Mouse (Mus musculus) kidney, postnatal 25 days (tissue): ENCODE results near the gene Hist1h2be.
A peak's percentile ranks its signal among the peaks of the same experiment; 100 is the strongest.
"Not testable (repeated sequence)": the region's sequence is repeated elsewhere in the genome, so short reads cannot be mapped to it uniquely, and the experiment has no call there.

Experiments
- DNase-seq, 2 experiments: peaks; one replicate each; pipeline ENCODE4 v3.0.0; 2021; ENCODE audit warnings: mixed read lengths in 2 of 2

Hist1h2be gene

GRCm38 (mm10) chr13:23572218-23573033, 48.5 kb downstream of the Hist1h2be start:
- no peak for DNase-seq

GRCm38 (mm10) chr13:23571504-23572217, 49.3 kb downstream of the Hist1h2be start:
- DNase-seq: not testable (repeated sequence)

DNA sequence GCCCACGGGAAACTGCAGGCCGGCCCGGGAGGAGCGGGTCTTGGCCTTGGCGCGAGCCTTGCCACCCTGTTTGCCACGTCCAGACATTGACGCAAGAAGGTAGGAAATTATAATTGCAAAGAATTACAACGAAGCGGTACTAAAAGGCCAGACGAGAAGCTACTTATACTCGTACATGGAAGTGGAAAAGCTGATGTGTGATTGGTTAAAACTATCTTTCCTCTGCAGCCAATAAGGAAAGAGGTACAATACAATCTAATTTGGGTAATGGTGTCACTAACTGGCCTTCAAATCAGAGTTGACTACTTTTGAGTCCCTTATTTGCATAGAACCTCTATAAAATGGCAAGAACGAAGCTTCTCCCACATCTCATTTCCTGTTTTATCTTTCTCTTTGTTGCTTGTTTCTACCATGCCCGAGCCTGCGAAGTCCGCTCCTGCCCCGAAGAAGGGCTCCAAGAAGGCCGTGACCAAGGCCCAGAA, 49.9 kb downstream of the Hist1h2be start, which contains the start of the genes Hist1h2ae and Hist1h2bg:
Hist1h2ae (minus strand) TSS at position 199 of the 482 bp plus-strand sequence.
Hist1h2bg (plus strand) TSS at position 375 of the 482 bp plus-strand sequence.
- peak in 1 of 2 experiments; percentile 60 for DNase-seq

DNA sequence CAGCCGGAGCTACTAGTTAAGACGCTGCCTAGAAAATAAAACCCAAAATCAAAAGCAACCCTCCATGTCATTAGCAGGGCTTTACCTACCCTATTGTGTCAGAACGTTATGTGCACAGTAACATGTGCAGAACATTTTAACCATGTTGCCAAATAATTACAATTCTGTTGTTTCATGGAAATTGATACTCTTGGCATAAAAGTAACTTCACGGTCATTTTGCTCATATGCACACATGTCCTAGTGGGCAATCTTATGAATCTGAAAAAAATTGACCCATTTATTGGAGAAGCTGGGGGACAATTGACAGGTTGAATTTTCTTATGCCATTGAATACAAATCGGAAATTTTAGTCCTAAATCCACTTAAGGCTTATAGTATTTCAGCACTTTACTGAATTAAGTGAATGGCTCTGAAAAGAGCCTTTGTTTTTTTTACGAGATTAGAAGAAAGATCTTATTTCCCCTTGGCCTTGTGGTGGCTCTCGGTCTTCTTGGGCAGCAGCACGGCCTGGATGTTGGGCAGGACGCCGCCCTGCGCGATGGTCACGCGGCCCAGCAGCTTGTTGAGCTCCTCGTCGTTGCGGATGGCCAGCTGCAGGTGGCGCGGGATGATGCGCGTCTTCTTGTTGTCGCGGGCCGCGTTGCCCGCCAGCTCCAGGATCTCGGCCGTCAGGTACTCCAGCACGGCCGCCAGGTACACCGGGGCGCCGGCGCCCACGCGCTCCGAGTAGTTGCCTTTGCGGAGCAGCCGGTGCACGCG, 50.5 kb downstream of the Hist1h2be start:
- not testable (repeated sequence) for DNase-seq

DNA sequence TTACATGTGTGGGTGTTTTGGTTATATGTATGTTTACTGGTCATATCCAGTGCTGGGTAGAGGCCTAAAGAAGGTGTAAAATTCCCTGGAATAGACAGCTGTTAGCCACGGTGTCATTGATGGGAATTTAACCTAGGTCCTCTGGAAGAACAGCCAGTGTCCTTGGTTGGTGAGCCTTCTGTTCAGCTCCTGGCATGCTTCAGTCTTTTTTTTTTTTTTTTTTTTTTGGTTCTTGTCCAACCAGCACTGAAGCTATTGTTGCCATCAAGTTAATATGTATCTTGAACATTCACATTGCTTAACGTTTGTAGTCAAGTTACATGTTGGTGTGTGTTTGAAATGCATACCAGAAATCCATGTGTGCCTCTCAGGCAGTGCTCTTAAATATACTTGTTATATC, 56.4 kb downstream of the Hist1h2be start:
- no peak for DNase-seq

GRCm38 (mm10) chr13:23562699-23563462, 58.0 kb downstream of the Hist1h2be start:
- DNase-seq: peak in 1 of 2 experiments; percentile 45

GRCm38 (mm10) chr13:23561883-23562659, 58.9 kb downstream of the Hist1h2be start, which contains the start of gene Hist1h3e:
Hist1h3e (minus strand) TSS chr13:23562369.
- DNase-seq: peak; percentile 93 to 96

DNA sequence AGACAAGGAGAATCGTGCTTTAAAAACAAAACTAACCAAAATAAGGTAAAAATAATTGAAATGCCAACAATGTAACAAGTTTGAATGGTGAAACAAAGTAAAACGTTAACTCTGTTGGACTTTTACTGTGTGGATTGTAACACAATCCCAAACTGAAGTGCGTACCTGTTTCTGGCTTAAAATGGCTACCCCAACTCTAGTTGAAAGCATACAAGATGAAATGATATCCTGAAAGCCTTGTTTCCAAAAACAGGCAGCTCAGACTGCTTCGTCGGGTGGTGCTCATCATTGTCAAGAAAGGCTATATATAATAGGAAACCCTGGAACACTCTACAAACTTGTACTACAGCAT, 59.4 kb downstream of the Hist1h2be start:
- DNase-seq: not testable (repeated sequence)

DNA sequence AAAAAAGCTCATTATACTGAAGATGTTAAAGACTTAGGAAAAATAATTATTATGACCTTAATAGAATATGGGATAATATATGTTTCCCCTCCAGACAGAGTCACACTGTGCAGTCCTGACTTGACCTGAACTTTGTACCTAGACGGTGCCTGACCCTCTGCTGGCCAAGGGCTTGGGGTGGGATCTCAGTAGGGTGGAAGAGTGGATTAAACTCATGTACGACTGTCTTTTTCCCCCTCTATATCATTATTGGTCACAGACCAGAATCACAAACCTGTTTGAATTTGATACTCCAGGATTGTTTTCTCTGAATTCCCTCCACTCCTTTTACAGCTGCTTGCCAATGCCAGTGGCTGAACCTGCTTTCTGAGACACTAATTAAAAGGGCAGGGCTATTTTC, 60.2 kb downstream of the Hist1h2be start:
- DNase-seq: not testable (repeated sequence)

GRCm38 (mm10) chr13:23556906-23557305, 64.0 kb downstream of the Hist1h2be start:
- DNase-seq: no peak

DNA sequence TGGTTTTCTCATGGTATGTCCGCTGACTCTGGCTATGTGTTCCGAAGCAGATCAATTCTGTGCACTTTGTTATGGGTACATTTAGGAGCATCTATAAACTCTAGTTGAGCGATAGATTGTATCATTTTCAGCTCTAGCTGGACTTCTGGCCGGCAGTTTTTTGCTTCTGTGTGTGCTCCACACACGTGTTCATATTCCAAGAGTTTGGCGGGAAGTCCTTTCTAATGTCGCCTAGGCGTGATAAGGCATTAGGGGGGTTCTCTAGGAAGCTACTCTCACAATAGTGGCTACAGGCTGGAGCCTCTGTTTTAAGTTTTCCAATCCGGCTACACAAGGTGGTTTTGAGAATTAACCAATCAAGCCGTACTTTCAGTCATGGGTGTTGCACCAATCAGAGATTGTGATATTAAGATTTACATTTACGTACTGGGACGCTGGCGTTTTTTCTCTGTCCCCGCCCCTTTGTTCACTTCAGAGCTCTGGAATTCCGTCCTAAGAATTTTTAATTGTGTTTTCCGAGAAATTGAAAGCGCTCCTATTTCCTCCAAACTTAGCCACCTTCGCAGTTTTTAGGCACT, 65.0 kb downstream of the Hist1h2be start:
- DNase-seq: peak; percentile 73 to 78

GRCm38 (mm10) chr13:23554925-23555838, 65.7 kb downstream of the Hist1h2be start:
- DNase-seq: peak; percentile 70 to 86

GRCm38 (mm10) chr13:23554393-23554792, 66.5 kb downstream of the Hist1h2be start:
- no peak for DNase-seq

GRCm38 (mm10) chr13:23552962-23553361, 68.0 kb downstream of the Hist1h2be start, which contains the start of gene Hist1h1d:
Hist1h1d (plus strand) TSS chr13:23553262.
- no peak for DNase-seq

GRCm38 (mm10) chr13:23551931-23552914, 68.7 kb downstream of the Hist1h2be start:
- no peak for DNase-seq

- DNase-seq: peak; percentile 83 to 88
Measured at GRCm38 (mm10) chr13:23551146-23551834, 69.6 kb downstream of the Hist1h2be start, which contains the start of gene Hist1h4f. Hist1h4f (minus strand) TSS chr13:23551648.

GRCm38 (mm10) chr13:23550761-23551145, 70.2 kb downstream of the Hist1h2be start:
- DNase-seq: no peak

GRCm38 (mm10) chr13:23546694-23547093, 74.2 kb downstream of the Hist1h2be start:
- DNase-seq: no peak
